ENCODE assay signal across 8 mouse cellular contexts in genomic region chr10:5490029-5490428, GRCm38 (mm10).
A peak's percentile ranks its signal among the peaks of the same experiment; 100 is the strongest.
DNase-seq lines count a peak whose midpoint lies in the region; ATAC-seq and TF ChIP-seq lines count a peak whose summit lies in the region.

No protein-coding gene starts in this region.

- H3K27ac ChIP-seq in heart, embryonic 12.5 days (ENCODE audit: poor library complexity, severe bottlenecking), result no peak overlapping the region

- H3K9me3 ChIP-seq in heart, embryonic 12.5 days (replicated peaks), result no peaks in the 10 kb centered on the region
- H3K9me3 ChIP-seq in E14TG2a.4 (ENCODE audit: low read length), result no peaks in the 10 kb centered on the region

- peak; percentile 38 for DNase-seq in heart, postnatal 4 days
- peak; percentile 42 for DNase-seq in 3T3-L1 (ENCODE audit: low read depth, low spot score)
- peak; percentile 4 for DNase-seq in forelimb bud, embryonic 11.5 days (ENCODE audit: low read depth, low spot score)
- DNase-seq in thymus, postnatal 14 days, result peak; percentile 38
- DNase-seq in kidney, adult 8-10 months, result no peak
- DNase-seq in gastrocnemius, postnatal 14 days, result no peak

- WGBS in heart, embryonic 12.5 days, result 54% methylated on average over 6 of the region's 6 CpGs

- H3K27me3 ChIP-seq in heart, embryonic 12.5 days (replicated peaks), result no peaks in the 10 kb centered on the region
- no peaks in the 10 kb centered on the region for H3K27me3 ChIP-seq in E14TG2a.4 (ENCODE audit: insufficient read depth, low read length)

- no peak overlapping the region for H3K9ac ChIP-seq in heart, embryonic 12.5 days

- peak; percentile 94 for TF ChIP-seq CTCF in E14TG2a.4 (conservative IDR thresholded peaks at IDR 0.05; ENCODE audit: low read length)

- intact Hi-C loops in gastrocnemius, postnatal 14 days (cut with DNase I; ENCODE audit: low total_unique reads), result no loop called here

- no peak for ATAC-seq in heart, embryonic 12.5 days (ENCODE audit: insufficient number of reproducible peaks, low FRiP score)

- H3K4me3 ChIP-seq in heart, embryonic 12.5 days, result no peak overlapping the region
- no peak overlapping the region for H3K4me3 ChIP-seq in E14TG2a.4 (replicated peaks; ENCODE audit: low read length)

- H3K4me2 ChIP-seq in heart, embryonic 12.5 days, result no peak overlapping the region

- H3K36me3 ChIP-seq in heart, embryonic 12.5 days, result no peaks in the 10 kb centered on the region
- no peaks in the 10 kb centered on the region for H3K36me3 ChIP-seq in E14TG2a.4 (ENCODE audit: insufficient read depth, low read length)

- no peaks in the 10 kb centered on the region for H3K4me1 ChIP-seq in heart, embryonic 12.5 days (replicated peaks)
- no peaks in the 10 kb centered on the region for H3K4me1 ChIP-seq in E14TG2a.4 (replicated peaks; ENCODE audit: low read depth, low read length)

Comparison
In these comparisons a context has a peak if more than half of its experiments do, and no peak if none do; other contexts are left out.
1. DNase-seq: peak in heart, postnatal 4 days (single experiment), 3T3-L1 (single experiment), forelimb bud, embryonic 11.5 days (single experiment) and thymus, postnatal 14 days (single experiment); none in kidney, adult 8-10 months (0 of 2) and gastrocnemius, postnatal 14 days (single experiment).